Mouse (Mus musculus) stomach, postnatal 0 days (tissue): ENCODE data around the gene Slc45a2.

Source experiments
- CTCF ChIP-seq: IDR thresholded peaks from 2 replicates; pipeline ENCODE4 v1.5.1; 2016; ENCODE audit warnings: antibody characterized with exemption, low read depth, mild to moderate bottlenecking, moderate library complexity
- EP300 ChIP-seq: optimal IDR thresholded peaks from 2 replicates; pipeline ENCODE3; 2016; ENCODE audit warnings: antibody characterized with exemption

- TF ChIP-seq CTCF (no peak), EP300 (no peak)
Observed at GRCm38 (mm10) chr15:10959277-10960026, 41.1 kb upstream of the Slc45a2 start.
